Mouse (Mus musculus) ovary, adult 18-20 months (tissue): ENCODE results near the gene Smarca2.
"Not testable (repeated sequence)": the region's sequence is repeated elsewhere in the genome, so short reads cannot be mapped to it uniquely, and the experiment has no call there.

Experiments used
- DNase-seq: peaks from one replicate; pipeline ENCODE4 v3.0.0; 2022; ENCODE audit warnings: low spot score, mixed read lengths

Gene Smarca2

DNA sequence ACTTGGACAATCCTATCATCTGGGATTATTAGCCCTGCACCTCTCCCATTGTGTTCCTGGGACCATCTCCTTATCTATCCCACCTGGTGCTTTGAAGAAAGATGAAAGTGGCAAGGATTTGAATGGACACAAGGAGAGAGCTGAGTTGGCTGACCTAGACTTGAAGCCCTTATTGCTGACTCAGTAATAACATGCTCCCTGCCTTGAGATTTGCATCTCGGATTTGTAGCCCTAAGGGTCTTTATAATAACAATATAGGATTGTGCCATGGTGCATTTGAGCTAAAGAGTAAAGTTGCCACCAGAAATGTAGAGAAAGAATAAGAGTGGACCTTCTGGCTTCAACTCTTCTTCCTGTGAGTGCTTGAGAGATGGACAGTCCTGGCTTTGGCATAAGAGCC, 11.4 kb downstream of the Smarca2 start:
- no peak for DNase-seq

GRCm38 (mm10) chr19:26617287-26617686, 12.4 kb downstream of the Smarca2 start:
- no peak for DNase-seq

- DNase-seq = peak; percentile 20
These were observed 25.9 kb downstream of the Smarca2 start for GRCm38 (mm10) chr19:26630712-26631235.

GRCm38 (mm10) chr19:26632228-26632627, 27.4 kb downstream of the Smarca2 start:
- DNase-seq = no peak

- DNase-seq = no peak
These were observed 35.7 kb downstream of the Smarca2 start for GRCm38 (mm10) chr19:26640556-26640955.

DNA sequence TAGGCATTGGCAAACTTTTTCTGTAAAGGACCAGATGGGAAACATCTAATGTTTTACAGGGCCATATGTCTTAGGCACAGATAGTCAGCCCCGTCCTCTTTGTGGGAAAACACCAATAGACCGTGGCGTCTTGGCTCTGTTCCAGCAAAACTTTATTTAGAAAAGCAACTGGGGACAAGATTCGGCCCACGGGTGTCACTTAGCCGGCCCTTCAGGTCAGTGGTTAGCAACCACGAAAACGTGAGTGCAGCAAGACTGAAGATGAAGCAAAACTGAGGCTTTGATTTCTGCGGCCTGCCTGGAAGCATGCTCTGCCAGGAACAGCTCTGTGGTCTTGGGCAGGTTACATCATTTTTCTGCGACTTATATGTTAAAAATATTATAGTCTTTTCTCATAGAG, 36.4 kb downstream of the Smarca2 start:
- no peak for DNase-seq

GRCm38 (mm10) chr19:26643011-26643410, 38.2 kb downstream of the Smarca2 start:
- peak; percentile 14 for DNase-seq

GRCm38 (mm10) chr19:26643936-26644335, 39.1 kb downstream of the Smarca2 start:
- DNase-seq = no peak

DNA sequence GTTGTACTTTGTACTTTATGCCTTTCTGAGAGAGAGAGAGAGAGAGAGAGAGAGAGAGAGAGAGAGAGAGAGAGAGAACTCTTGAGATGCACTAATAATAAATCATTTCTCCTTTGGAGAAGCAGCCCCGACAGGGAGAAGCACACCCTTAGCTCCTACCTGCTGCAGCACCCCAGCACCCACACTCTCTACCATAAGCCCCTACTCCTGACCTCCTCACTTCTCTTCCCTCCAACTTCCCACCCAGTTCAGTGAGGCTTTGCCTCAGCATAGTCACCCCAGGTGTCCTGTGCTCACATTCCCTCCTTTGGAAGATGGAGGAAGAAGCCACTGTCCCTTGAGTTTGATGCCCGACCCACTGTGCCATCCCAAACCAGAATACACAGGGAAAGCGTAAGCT, 40.2 kb downstream of the Smarca2 start:
- DNase-seq = no peak

GRCm38 (mm10) chr19:26646128-26646527, 41.3 kb downstream of the Smarca2 start:
- DNase-seq = no peak

- no peak for DNase-seq
These were observed 45.9 kb downstream of the Smarca2 start for GRCm38 (mm10) chr19:26650585-26651273.

- no peak for DNase-seq
These were observed 53.5 kb downstream of the Smarca2 start for GRCm38 (mm10) chr19:26658324-26658723.

- no peak for DNase-seq
These were observed 55.1 kb downstream of the Smarca2 start for GRCm38 (mm10) chr19:26659976-26660375.

DNA sequence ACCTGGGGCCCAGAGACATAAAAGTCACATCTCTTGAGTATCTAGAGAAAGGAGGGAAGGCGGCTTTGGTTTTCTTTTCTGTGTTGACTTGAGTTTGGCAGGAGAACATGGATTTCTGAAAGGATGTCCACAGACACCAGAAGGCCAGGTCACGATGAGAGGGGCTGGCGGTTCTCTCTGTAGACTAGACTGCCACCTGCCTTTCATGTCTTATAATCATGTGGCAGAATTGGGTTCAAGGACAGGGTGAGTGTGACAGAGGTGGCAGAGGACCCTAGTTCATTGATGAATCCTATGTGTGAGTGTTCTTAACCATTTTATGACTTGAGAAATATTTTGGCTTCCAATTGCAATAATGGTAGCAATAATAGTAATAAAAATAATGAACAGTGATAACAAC, 56.3 kb downstream of the Smarca2 start:
- DNase-seq = no peak

DNA sequence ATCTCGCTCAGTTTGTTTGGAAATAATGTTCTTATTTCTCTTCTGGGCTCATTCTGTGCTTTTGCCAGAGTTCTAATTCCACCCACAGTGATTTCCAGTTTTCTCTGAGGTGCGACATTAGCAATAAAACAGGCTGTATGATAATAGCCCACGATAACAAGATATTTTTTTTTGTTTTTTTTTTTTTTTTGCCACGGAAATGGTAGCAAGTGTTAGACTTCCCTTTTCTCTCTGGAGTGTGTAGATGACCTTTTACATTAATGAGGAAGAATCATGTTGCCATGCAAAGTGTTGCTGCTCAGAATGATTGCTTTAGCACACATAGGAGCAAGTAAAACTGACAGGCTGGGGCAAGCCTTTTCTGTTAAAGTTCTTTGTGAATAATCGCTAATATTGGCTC, 61.5 kb downstream of the Smarca2 start:
- no peak for DNase-seq

DNA sequence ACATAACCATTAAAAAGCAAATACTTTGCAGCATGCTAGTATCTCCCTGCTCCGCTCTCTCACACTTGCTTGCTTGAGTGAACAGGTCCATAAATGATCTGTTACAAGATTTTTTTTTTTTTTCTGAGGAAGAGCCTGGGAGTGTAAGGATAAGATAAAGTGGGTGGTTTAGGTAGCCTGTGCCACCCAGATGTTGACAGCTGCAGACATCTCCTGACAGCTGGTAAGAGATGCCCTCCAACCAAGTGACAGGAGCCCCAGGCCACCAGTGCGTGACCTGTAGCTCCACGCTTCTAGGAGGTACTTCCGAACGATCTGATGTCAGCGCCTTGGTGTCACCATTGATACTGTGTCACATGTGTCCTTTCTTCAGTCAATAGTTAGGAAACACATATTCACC, 65.2 kb downstream of the Smarca2 start:
- no peak for DNase-seq

- not testable (repeated sequence) for DNase-seq
These were observed 66.6 kb downstream of the Smarca2 start for GRCm38 (mm10) chr19:26671413-26671812.

DNA sequence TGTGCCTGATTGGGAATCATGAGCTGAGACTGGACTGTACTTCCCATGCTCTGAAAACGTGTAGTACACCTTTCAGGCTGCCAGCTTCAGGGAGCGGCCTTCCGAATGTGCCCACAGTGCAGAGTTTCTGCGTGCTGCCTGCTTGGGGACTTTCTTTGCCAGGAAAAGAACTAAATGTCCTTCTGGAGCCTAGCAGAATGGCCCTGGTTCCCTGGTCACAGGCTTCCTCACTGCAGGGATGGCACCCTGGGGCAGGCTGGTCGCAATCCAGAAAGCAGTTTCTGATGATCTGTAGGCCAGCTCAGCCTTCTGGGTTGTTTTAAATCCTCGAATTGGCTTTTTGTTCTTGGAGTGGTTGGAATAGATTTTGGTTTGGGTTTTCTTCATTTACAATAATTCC, 71.1 kb downstream of the Smarca2 start:
- no peak for DNase-seq

DNA sequence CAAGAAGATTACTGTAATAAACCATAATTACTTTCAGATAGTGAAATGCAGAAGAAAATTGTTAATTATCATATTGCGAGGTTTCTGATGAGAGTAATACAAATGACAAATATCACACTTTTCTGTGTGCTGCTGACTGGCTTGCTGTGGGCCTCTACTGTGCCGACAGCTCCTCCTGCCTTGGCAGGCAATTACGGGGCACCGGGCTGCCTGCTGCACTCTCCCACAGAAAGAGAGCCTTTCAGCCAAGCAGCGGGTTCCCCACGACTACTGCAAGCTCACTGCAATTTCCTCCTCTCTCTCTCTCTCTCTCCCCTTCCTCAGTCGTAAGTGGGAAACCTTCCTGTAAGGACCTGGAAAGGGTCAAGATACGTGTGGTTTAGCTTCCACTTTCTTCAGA, 73.7 kb downstream of the Smarca2 start:
- no peak for DNase-seq

- no peak for DNase-seq
These were observed 74.8 kb downstream of the Smarca2 start for GRCm38 (mm10) chr19:26679674-26680073.

GRCm38 (mm10) chr19:26681549-26681948, 76.7 kb downstream of the Smarca2 start:
- no peak for DNase-seq

DNA sequence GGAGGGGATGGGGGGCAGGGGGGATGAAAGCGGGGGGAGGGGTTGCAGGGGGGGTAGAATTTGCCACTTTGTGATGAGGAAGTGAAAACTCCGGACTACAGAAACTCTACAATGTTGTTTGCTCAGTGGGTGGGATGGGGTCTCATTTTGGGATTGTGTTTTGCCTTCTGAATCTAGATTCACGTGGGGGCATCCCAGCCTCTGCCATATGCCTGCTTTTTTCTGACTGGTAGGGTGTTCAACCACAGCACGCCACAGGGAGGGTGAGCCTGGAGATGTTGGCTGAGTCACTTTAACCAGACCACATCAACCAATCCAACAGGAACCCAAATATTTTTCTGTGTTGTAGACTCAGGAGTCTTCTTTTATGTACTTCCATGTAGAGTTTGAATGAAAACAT, 77.3 kb downstream of the Smarca2 start:
- no peak for DNase-seq

- no peak for DNase-seq
These were observed 77.9 kb downstream of the Smarca2 start for GRCm38 (mm10) chr19:26682731-26683130.

- DNase-seq = no peak
These were observed 78.9 kb downstream of the Smarca2 start for GRCm38 (mm10) chr19:26683731-26684130.
